Mouse (Mus musculus): ENCODE measurements around the gene Cmip.

Gene Cmip

DNA sequence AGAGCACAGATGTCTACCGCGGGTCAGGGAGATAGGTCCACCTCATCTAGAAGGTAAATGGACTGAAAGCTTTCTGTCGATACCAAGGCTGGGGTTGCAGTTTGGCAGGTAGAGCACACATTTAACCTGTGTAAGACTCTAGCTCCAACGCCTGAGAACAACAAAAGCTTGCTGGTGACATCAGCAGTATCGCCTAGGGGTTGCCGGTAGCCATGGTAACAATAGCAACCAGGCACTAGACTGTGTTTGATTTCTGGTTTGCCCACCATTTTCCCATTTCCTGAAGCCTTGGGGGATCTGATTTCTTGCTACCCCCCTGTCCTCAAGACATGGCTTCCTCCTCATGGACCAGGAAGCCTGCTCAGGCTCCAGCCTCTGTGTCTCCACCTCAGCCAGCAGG, 197.1 kb downstream of the Cmip start:
- in situ Hi-C loops (cut with MboI; ENCODE audit: low sequenced_read_pairs): loop anchor here (10.0 kb wide), 1 partner anchor 239 kb away; no protein-coding TSS in a partner anchor

DNA sequence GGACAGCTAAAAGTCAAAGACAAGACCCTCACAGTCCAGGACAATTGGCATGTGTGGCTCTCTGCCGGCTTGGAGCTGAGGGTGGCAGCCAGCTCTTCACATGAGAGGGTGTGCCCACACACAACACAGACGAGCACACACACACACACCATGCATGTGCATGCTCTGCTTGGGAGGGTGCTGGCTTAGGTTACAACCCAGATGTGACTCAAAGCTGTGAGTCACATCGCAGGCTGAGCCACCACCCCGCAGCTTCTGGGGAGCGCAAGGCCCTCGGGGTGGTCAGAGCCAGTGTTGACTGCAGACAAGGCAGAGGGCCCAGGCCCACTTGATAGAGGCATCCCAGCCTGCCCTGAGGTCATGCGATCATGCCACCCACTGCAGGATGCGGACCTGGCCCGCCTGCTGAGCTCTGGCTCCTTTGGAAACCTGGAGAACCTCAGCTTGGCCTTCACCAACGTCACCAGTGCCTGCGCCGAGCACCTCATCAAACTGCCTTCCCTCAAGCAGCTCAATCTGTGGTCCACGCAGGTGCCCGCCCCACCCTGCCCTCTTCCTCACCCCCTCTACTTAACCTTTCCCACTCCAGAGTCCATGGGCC, 197.8 kb downstream of the Cmip start:
- in situ Hi-C loops (cut with MboI; ENCODE audit: low sequenced_read_pairs): loop anchor here (10.0 kb wide), 1 partner anchor 240 kb away; no protein-coding TSS in a partner anchor

DNA sequence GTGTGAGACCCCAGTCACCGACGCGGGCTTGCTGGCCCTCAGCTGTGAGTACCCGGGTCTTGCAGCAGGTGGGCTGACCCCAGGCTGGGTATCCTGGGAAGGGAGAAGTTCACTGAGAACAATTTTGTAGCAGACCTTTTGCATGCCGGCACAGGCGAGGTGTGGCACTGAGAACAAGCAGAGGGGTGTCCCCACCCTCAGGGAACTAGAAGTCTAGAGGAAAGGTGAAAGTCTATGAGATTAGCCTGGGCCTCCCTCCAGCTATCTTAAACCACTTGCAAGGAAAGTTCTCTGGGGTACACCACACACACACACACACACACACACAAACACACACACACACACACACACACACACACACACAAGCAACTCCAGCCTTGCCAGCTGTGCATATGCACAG, 198.8 kb downstream of the Cmip start:
- in situ Hi-C loops (cut with MboI; ENCODE audit: low sequenced_read_pairs): loop anchor here (10.0 kb wide), 1 partner anchor 241 kb away; no protein-coding TSS in a partner anchor

DNA sequence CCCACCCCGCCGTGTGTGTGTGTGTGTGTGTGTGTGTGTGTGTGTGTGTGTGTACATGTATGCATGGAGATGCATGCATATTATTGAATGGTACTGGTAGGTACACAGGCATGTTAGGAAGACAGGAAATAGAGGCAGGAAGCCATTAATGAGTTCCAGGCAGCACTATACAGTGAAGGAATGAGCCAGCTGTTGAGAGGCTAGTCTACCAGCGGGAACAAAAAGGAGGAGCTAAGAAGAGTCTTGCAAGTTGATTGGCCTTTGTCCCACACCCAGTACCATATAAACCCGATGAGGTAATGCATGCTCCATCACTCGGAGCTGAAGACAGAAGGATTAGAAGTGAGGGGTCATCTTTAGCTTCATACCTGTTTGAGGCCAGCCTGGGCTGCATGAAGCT, 201.6 kb downstream of the Cmip start:
- in situ Hi-C loops (cut with MboI; ENCODE audit: low sequenced_read_pairs): loop anchor here (10.0 kb wide), 1 partner anchor 244 kb away; no protein-coding TSS in a partner anchor

DNA sequence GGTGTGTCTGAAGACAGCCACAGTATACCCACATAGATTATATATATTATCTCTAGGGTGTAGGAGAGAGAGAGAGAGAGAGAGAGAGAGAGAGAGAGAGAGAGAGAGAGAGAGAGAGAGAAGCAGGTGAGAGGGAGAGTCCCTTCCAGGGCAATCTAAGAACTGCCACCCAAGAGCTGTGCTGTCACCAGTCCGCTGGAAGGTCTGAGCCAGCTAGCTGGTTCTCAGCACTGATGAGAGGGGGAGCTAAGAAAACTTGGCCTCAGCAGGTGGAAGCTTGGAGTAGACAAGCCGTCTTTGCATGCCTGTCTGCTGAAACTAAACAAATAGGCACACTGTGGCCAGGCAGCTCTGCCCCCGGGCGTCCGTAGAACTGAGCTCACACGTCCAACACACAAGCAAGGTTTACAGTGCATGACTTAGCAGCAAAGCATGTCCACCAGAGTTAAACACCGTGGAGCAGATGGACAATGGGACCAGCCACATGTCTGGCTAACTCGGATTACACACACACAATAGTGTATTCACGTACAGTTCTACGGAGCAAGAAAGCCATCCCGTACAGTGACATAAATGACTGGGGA, 205.9 kb downstream of the Cmip start:
- in situ Hi-C loops (cut with MboI; ENCODE audit: low sequenced_read_pairs): no loop called here

DNA sequence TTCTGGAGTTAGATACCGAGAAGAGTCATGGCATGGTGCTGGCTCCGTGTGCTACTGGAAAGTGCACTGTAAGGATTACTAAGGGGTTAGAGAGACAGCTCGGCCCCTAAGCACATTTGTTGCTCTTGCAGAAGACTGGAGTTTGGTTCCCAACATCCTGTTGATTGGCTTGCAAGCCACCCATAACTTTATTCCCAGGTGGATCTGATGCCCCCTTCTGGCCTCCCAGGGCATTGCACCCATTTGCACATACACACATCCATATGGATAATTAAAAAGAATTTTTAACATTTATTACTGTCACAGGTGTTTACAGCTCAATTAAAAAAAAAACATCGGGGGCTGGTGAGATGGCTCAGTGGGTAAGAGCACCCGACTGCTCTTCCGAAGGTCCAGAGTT, 207.7 kb downstream of the Cmip start:
- in situ Hi-C loops (cut with MboI; ENCODE audit: low sequenced_read_pairs): no loop called here

DNA sequence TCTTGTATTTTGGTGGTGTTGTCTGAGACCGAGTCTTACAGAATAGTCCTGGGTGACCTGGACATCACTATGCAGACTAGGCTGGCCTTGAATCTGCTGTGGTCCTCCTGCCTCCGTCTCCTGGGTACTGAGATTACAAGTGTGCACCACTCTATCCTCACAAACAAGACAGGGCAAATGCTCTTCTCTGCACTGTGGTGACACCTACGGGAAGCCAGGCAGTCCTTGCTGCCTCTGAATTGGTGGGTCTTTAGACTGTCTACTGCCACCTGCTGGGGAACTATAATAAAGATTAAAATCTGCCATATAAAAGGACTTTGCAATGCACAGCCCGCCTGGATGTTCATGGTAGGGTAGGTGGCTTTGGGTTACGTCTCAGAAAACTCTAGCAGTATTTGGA, 208.4 kb downstream of the Cmip start:
- in situ Hi-C loops (cut with MboI; ENCODE audit: low sequenced_read_pairs): no loop called here

DNA sequence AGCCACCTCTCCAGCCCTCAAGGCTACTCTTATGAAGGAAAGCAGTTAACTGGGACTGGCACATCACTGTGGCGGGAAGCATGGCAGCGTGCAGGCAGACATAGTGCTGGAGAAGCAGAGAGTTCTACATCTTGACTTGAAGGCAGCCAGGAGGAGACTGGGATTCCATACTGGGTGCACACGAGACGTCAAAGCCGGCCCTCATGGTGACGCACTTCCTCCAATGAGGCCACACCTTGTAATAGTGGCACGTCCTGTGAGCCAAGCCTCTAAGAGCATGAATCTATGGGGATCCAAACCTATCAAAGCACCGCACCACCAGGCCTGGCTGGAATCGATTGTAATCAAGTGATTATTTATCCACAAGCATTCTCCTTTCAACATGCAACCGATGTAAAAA, 210.6 kb downstream of the Cmip start:
- in situ Hi-C loops (cut with MboI; ENCODE audit: low sequenced_read_pairs): no loop called here

DNA sequence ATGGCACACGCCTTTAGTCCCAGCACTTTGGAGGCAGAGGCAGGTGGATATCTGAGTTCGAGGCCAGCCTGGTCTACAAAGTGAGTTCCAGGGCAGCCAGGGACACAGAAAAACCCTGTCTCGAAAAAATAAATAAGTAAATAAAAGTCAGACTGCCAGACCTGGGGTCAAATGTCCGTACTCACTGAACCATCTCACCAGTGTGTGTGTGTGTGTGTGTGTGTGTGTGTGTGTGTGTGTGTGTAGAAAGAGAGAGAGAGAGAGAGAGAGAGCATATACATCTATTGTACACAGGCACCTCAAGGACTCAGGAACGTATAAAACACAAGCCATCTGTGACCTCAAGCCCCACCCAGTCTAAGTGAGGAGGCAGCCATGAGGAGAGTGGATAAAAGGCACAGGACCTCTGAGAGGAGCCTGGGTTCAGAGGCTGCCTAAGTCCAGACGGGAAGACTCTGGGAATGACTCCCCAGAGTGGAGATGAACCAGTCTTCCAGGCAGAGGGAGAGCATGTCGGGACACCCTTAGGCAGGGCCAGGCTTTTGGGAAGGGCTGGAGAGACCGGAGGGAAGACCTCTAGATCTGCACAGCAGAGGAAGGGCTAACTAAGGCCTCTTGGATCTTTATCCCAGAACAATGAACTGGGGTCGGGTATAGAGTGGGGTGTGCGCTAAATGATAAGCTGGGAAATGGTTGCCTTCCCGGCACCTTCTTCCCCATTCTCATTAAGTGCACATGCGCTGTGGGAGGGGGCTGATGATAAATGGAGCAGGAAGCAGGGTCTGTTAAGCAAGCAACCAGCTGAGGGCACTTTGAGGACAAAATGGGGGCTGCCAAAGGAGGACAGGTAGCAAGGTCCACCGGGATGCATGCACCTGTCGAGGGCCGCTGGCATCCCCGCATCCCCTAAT, 212.8 kb downstream of the Cmip start:
- in situ Hi-C loops (cut with MboI; ENCODE audit: low sequenced_read_pairs): no loop called here

DNA sequence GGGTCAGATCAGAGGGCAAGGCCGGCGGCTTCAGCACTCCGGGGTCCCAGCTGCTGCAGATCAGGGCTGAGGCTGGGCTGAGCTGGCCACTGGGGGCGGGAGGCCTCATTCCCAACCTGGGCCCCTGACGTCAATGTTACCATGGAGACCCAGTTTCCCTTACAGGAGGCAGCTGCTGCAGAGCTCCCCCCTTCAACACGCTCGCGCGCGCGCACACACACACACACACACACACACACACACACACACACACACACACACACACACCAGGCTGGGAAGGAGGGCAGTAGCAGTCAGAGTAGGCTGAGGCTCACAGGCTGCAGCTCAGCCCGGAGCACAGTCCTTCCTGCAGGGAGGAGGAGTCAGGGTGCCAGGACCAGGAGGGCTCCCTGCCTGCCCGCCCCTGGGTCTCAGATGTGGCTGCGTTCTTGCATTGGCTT, 213.5 kb downstream of the Cmip start:
- in situ Hi-C loops (cut with MboI; ENCODE audit: low sequenced_read_pairs): no loop called here

DNA sequence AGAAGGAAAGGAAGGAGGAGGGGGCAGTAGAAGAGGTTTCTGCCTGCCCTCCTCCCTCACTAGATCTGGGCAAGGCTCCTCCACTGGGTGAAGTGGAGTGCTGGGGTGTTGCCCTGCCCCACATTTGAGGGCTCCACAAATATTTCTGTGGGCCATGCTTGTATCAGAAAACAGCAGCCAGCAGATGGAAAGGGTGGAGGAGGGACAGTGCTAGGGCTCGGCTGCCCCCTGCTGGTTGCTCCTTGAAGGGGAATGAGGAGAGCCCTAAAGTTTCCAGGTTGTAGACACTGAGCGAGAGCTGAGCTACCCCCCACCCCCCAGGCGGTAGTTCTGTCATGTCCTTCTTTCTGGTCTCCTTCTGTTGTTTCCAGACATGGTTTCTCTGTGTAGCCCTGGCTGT, 214.3 kb downstream of the Cmip start:
- in situ Hi-C loops (cut with MboI; ENCODE audit: low sequenced_read_pairs): no loop called here

DNA sequence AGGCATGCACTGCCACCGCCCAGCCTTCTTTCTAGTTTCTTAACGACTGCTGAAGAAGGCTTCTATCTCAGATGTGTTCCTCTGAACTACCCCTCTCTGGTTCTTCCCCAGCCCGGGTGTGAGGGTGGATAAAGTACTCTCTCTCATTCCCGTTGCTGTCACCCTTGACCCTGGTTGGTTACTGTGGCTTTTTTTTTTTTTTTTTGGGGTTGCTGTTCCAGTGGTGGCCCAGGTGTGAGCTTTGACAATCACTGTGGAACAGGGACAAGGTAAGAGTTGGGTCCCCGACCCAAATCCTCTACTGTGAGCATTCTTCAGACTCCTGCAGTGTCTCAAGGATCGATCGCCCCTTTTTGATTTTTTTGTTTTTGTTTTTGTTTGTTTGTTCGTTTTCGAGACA, 214.8 kb downstream of the Cmip start:
- in situ Hi-C loops (cut with MboI; ENCODE audit: low sequenced_read_pairs): no loop called here

DNA sequence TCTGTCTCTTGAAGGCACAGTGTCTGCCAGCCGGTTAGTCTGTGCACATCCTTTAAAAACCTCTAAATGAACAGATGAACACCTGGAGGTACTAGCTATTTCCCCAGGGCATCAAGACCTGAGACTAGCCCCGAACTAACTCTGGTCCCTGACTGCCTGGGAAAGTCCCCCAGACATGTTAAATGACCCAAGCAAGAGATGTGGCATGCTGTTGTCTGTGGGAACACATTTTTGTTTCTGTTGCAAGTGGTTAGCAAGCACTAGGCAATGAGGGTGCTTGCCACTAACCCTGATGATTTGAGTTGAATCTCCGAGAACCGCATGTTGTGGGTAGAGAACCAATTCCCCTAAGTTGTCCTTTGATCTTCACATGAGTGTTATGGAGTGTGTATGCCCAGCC, 215.5 kb downstream of the Cmip start:
- in situ Hi-C loops (cut with MboI; ENCODE audit: low sequenced_read_pairs): no loop called here

DNA sequence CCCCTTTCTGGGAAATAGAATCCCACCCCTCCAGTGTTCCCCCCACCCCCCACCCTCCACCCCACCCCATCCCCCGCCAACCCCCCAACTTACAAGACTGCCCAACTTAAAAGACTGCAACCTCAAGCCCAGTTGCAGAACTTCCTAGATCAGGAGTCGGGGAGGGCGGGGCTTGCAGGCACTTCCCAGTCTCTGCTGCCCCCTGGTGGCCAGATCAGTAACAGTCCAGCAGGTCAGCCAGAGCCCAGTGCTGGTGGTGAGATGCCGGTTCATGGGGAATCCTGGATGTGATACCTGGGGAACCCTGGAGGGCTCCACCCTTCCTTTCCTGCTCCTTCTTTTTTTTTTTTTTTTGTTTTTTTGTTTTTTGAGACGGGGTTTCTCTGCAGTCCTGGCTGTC, 218.1 kb downstream of the Cmip start:
- in situ Hi-C loops (cut with MboI; ENCODE audit: low sequenced_read_pairs): no loop called here

DNA sequence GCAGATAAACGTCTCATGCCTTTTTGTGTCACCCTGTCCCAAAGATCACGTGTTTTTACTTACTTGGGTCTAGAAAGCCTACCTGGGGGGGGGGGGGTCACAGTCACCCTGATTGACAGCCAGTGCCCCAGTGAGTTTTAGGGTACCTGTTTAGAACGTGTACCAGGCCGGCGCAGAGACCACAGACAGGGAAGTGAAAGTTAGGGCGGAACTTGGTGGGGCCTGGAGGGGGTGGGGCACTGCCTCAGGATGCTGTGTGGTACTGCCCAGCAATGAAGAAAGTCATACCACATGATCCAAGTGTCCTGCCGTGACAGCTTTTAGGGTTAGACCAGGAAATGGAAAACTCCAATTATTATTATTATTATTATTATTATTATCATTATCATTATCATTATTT, 219.0 kb downstream of the Cmip start:
- in situ Hi-C loops (cut with MboI; ENCODE audit: low sequenced_read_pairs): no loop called here

DNA sequence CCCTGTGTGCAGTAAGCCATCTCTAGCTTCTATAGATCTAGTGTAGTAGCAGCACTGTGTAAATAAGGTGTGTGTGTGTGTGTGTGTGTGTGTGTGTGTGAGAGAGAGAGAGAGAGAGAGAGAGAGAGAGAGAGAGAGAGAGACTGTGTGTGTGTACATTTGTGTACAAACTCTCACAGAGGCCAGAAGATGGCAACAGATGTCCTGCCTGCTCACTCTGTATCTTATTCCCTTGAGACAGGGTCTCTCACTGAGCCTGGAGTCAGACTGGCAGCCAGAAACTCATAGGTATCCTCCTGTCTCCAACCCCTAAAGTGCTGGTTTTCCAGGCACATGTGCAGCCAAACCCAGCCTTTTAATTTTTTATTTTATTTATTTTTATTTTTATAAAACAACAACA, 221.2 kb downstream of the Cmip start:
- in situ Hi-C loops (cut with MboI; ENCODE audit: low sequenced_read_pairs): no loop called here

DNA sequence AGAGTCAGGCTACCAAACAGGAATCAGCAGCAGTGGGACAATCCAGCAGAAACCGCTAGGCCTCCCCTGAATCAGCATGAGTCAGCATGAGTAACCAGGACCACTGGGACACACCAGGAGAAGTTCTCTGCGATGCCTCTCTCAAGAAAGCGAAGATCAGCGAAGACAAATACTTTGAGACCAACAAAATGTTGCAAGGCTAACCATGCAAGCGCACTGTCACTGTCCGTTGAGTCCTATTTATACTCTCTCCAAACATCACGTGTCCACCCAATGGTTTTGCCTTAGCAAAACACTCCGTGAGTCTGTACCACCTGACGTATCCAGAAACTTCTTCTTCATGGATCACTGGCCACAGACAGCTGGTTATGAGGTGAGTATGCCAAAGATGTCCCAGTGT, 223.1 kb downstream of the Cmip start:
- in situ Hi-C loops (cut with MboI; ENCODE audit: low sequenced_read_pairs): loop anchor here (5.0 kb wide), 1 partner anchor 57 kb away; no protein-coding TSS in a partner anchor

DNA sequence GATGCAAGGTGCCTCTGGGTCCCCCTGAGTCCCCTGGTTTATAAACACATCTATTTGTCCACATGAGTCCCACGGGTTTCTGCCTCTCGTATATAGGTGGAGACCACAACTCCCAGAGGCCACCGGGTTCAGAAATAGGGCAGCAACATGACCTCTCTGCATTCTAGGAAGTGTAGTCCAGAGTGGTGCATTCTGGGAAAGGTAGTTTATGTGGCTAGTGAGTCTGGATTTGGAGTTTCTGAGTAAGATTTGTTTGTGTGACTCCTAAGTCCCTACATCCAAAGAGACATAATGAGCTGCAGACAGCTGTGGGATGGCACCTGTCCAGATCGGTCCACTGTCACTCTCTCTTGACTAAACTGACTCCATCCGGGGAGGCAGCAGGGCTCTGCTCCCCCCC, 223.7 kb downstream of the Cmip start:
- in situ Hi-C loops (cut with MboI; ENCODE audit: low sequenced_read_pairs): loop anchor here (5.0 kb wide), 1 partner anchor 57 kb away; no protein-coding TSS in a partner anchor

DNA sequence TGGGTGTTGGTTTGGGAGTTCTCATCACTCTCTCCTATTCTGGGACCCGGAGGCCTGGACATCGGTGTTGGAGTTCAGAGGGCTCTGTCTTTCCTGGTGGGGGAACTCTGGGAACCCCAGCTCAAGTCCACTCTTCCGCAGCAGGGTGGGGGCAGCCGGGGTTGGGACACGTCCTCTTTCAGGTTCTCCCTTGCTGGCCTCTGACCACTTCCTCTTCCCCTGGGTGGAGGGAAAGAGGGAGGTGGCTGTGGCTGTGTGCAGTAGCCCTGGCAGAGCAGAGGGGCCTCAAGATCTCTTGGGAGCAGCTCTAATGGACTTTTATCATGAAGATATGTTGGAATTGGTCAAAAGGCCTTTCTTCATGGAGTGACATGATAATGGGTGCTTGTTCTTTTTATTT, 225.0 kb downstream of the Cmip start:
- in situ Hi-C loops (cut with MboI; ENCODE audit: low sequenced_read_pairs): loop anchor here (5.0 kb wide), 1 partner anchor 55 kb away; no protein-coding TSS in a partner anchor

DNA sequence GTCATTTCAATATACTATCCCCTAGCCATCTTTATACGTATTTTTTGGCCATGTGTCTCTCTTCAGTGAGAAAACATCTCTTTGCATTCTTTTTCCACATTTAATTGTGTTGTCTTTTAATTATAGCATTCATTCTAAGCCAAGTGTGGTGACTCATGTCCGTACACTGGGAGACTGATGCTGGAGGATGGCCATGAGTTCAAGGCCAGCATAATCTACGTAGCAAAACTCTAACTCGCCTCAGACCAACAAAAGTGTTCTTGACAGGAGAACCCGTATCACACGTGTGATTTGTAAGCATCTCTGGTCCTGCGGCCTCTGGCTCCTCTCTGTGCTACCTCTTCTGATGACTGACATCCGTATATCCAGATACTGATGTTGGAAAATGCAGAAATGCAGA, 227.9 kb downstream of the Cmip start:
- in situ Hi-C loops (cut with MboI; ENCODE audit: low sequenced_read_pairs): loop anchor here (5.0 kb wide), 1 partner anchor 53 kb away; no protein-coding TSS in a partner anchor

DNA sequence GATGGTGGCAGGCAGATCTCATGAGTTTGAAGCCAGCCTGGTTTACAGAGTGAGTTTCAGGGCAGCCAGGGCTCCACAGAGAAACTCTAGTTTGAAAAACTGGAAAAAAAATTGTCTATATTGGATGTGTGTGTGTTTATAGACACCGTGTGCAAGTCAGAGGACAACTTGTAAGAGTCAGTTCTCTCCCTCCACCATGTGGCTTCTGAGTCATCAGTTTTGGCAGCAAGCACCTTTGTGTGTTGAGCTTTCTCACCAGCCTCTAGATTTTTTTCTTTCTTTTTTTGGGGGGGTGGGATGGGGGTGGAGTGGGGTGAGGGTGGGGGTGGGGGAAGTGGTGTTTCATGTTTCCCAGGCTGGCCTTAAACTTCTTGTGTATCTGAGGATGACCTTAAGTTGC, 228.5 kb downstream of the Cmip start:
- in situ Hi-C loops (cut with MboI; ENCODE audit: low sequenced_read_pairs): no loop called here

All from CH12F3 (cell line).